9 mouse cellular contexts compared by ENCODE assay signal in the genomic region with DNA sequence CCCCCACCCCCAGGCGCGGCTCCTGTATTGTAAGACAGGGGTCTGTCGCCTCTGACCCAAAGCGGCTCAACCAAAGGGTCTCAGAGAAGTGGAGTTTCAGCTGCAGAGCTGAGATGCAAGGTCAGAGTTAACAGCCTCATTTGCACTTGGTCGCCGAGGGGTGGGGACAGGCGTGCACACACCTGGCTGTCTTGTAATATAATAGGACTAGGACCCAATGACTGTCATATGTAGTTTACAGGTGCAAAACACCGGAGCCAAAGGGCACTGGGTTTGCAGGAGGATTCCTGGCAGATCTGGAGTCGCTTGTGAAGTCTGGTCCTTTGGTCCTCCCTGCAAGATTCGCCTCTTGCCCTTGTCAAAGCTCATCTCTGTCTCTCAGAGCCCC. TPM values are rescaled to one million over a fixed set of nuclear protein-coding genes. Genes with fewer than 3 reads are reported as not detected.
DNase-seq lines count a peak whose midpoint lies in the region; ATAC-seq lines count a peak whose summit lies in the region.
"Had no signal": no experiment of that assay in that cellular context is flagged by ENCODE, and none has a peak within 500 bp of the region (broad histone marks: within the 10 kb centered on the region; RNA-seq: fewer than 3 reads in every experiment).

No protein-coding gene starts in this region.

- H3K9me3 ChIP-seq in lung, embryonic 16.5 days (ENCODE audit: control insufficient read depth, low read length): no peaks in the 10 kb centered on the region
- no peaks in the 10 kb centered on the region for H3K9me3 ChIP-seq in forebrain, embryonic 15.5 days
- no peaks in the 10 kb centered on the region for H3K9me3 ChIP-seq in neural tube, embryonic 14.5 days (ENCODE audit: control insufficient read depth, low read length)

- peaks cover 10% of the 10 kb centered on the region for H3K27me3 ChIP-seq in lung, embryonic 16.5 days (ENCODE audit: control insufficient read depth, insufficient read depth, low read depth, low read length)
- 0 out of 2 replicates have a peak, but pooled peaks cover 11% of the 10 kb centered on the region for H3K27me3 ChIP-seq in forebrain, embryonic 15.5 days
- 0 out of 2 replicates have a peak, but pooled peaks cover 3% of the 10 kb centered on the region for H3K27me3 ChIP-seq in neural tube, embryonic 14.5 days (ENCODE audit: control insufficient read depth, insufficient read depth, low read length)

- no peak overlapping the region for H3K27ac ChIP-seq in lung, embryonic 16.5 days (ENCODE audit: low read length)
- no peak overlapping the region for H3K27ac ChIP-seq in forebrain, embryonic 15.5 days (replicated peaks)
- H3K27ac ChIP-seq in neural tube, embryonic 14.5 days (ENCODE audit: low read depth, low read length): no peak overlapping the region

- peaks cover 9% of the 10 kb centered on the region for H3K4me1 ChIP-seq in lung, embryonic 16.5 days (replicated peaks; ENCODE audit: control insufficient read depth, insufficient read depth, low read length)
- peaks cover 12% of the 10 kb centered on the region for H3K4me1 ChIP-seq in forebrain, embryonic 15.5 days
- peaks cover 7% of the 10 kb centered on the region; the same call in 1 of the 2 replicates for H3K4me1 ChIP-seq in neural tube, embryonic 14.5 days (ENCODE audit: control insufficient read depth, insufficient read depth, low read length)

- WGBS in lung, embryonic 16.5 days: 9% methylated on average over 10 of the region's 10 CpGs
- 8% methylated on average over 10 of the region's 10 CpGs for WGBS in forebrain, embryonic 15.5 days
- WGBS in neural tube, embryonic 14.5 days: 6% methylated on average over 10 of the region's 10 CpGs

- H3K36me3 ChIP-seq in lung, embryonic 16.5 days (ENCODE audit: control insufficient read depth, insufficient read depth, low read length): no peaks in the 10 kb centered on the region
- H3K36me3 ChIP-seq in forebrain, embryonic 15.5 days: no peaks in the 10 kb centered on the region
- H3K36me3 ChIP-seq in neural tube, embryonic 14.5 days (ENCODE audit: control insufficient read depth, insufficient read depth, low read length): no peaks in the 10 kb centered on the region

- H3K4me2 ChIP-seq in lung, embryonic 16.5 days (ENCODE audit: low read depth, low read length): peak overlapping the region; percentile 93
- peak overlapping the region; percentile 100 for H3K4me2 ChIP-seq in forebrain, embryonic 15.5 days (replicated peaks)
- H3K4me2 ChIP-seq in neural tube, embryonic 14.5 days (ENCODE audit: low read depth, low read length): peak overlapping the region; percentile 100

- peak overlapping the region; percentile 65 for H3K4me3 ChIP-seq in lung, embryonic 16.5 days (ENCODE audit: low read length)
- peak overlapping the region; percentile 57 for H3K4me3 ChIP-seq in forebrain, embryonic 15.5 days
- H3K4me3 ChIP-seq in neural tube, embryonic 14.5 days (ENCODE audit: low read depth, low read length): peak overlapping the region; percentile 68
- H3K4me3 ChIP-seq: myocyte had no signal

- peak; percentile 18; the same call in 1 of the 2 replicates for ATAC-seq in lung, embryonic 16.5 days (ENCODE audit: low read depth)
- peak; percentile 39 for ATAC-seq in forebrain, embryonic 15.5 days (replicated peaks)
- ATAC-seq in neural tube, embryonic 14.5 days (ENCODE audit: low read depth): no peak

- peak overlapping the region; percentile 70 for H3K9ac ChIP-seq in lung, embryonic 16.5 days (ENCODE audit: low read length)
- H3K9ac ChIP-seq in forebrain, embryonic 15.5 days (replicated peaks): peak overlapping the region; percentile 48
- peak overlapping the region; percentile 65; the same call in 1 of the 2 replicates for H3K9ac ChIP-seq in neural tube, embryonic 14.5 days (replicated peaks; ENCODE audit: low read depth, low read length)

- DNase-seq in lung, postnatal 36 days: no peak
- peak; percentile 23 to 39 for DNase-seq in kidney, postnatal 36 days
- DNase-seq in adrenal gland, adult 18-20 months (ENCODE audit: low spot score in 2 of 2): no peak
- no peak for DNase-seq in adrenal gland, adult 8-10 months
- no peak for DNase-seq in thymus, adult 18-20 months

RNA-seq across cellular contexts. Expression of gene Phactr2, which starts 0.3 kb away (rescaled TPM):
- 19.7 and 22.3 TPM in 2 replicates for polyA plus RNA-seq in lung, embryonic 16.5 days (2015; fragmentation: Nextera tagmentation; extraction: Ambion mirVana)
- polyA plus RNA-seq in forebrain, embryonic 15.5 days (2015; fragmentation: Nextera tagmentation; extraction: Ambion mirVana): 8.4 TPM in 2 replicates
- polyA plus RNA-seq in neural tube, embryonic 14.5 days (2014; fragmentation: Nextera tagmentation; extraction: Ambion mirVana): 7.5 and 11.3 TPM in 2 replicates
- 10 to 100 TPM; 23.5 to 24.2 TPM for total RNA-seq in adrenal gland, adult 18-20 months (2021)
- total RNA-seq in adrenal gland, adult 8-10 months (2022): 10 to 100 TPM; 26.8 to 35.3 (median 31.0) TPM
- polyA plus RNA-seq: myocyte had no signal

RNA-seq across cellular contexts. Expression of gene Fuca2, which starts 24.8 kb away (rescaled TPM):
- 87.0 and 91.1 TPM in 2 replicates for polyA plus RNA-seq in lung, embryonic 16.5 days (2015; fragmentation: Nextera tagmentation; extraction: Ambion mirVana)
- polyA plus RNA-seq in forebrain, embryonic 15.5 days (2015; fragmentation: Nextera tagmentation; extraction: Ambion mirVana): 19.7 and 21.8 TPM in 2 replicates
- 46.3 and 47.5 TPM in 2 replicates for polyA plus RNA-seq in neural tube, embryonic 14.5 days (2014; fragmentation: Nextera tagmentation; extraction: Ambion mirVana)
- 10 to 100 TPM; 23.4 to 25.0 TPM for total RNA-seq in adrenal gland, adult 18-20 months (2021)
- 10 to 100 TPM; 19.7 to 37.1 (median 27.6) TPM for total RNA-seq in adrenal gland, adult 8-10 months (2022)

Comparison
In these comparisons a context has a peak if more than half of its experiments do, and no peak if none do; other contexts are left out.
1. DNase-seq: peak in kidney, postnatal 36 days (2 of 2); none in lung, postnatal 36 days (single experiment), adrenal gland, adult 18-20 months (0 of 2), adrenal gland, adult 8-10 months (single experiment) and thymus, adult 18-20 months (0 of 2).
2. Peak in every context shown above with its lines, with median percentiles within 50 percentile points of each other: H3K4me2 ChIP-seq, H3K4me3 ChIP-seq and H3K9ac ChIP-seq.